Mouse (Mus musculus): ENCODE results near the gene Gmcl1. TPM values are rescaled to one million over a fixed set of nuclear protein-coding genes. Genes with fewer than 3 reads are reported as not detected.

The Gmcl1 gene
- polyA plus RNA-seq, 1 experiment from 2014 or later, result 19.8 TPM

GRCm38 (mm10) chr6:86754105-86754863 is 21.1 kb upstream of the Gmcl1 start:
- Histone ChIP-seq H3K36me3 (ENCODE audit: control insufficient read depth, insufficient read depth, low read length) (peaks cover 18% of the 10 kb centered on the region), H3K4me3 (ENCODE audit: control insufficient read depth in 1 of 2, insufficient read depth in 1 of 2, low read depth in 1 of 2, low read length in 2 of 2) (no peak overlapping the region), H3K27me3 (ENCODE audit: control insufficient read depth, insufficient read depth, low read length) (no peaks in the 10 kb centered on the region), H3K9me3 (ENCODE audit: control insufficient read depth, low read length) (peaks cover 4% of the 10 kb centered on the region; the same call in 1 of the 2 replicates), H3K9ac (ENCODE audit: low read length) (no peak overlapping the region), H3K4me2 (ENCODE audit: low read length) (no peak overlapping the region), H3K27ac (replicated peaks in 1 of 2; ENCODE audit: control insufficient read depth in 1 of 2, insufficient read depth in 1 of 2, low read depth in 2 of 2, low read length in 2 of 2) (no peak overlapping the region), H3K4me1 (ENCODE audit: control insufficient read depth in 2 of 2, insufficient read depth in 2 of 2, low read length in 2 of 2) (no peaks in the 10 kb centered on the region)
- 84% methylated on average over 10 of the region's 10 CpGs for WGBS
- no peak for ATAC-seq (ENCODE audit: insufficient number of reproducible peaks, insufficient read depth, low FRiP score, low read depth)

GRCm38 (mm10) chr6:86752843-86753485 is 19.8 kb upstream of the Gmcl1 start:
- H3K36me3 ChIP-seq (ENCODE audit: control insufficient read depth, insufficient read depth, low read length), result peaks cover 18% of the 10 kb centered on the region
- H3K27me3 ChIP-seq (ENCODE audit: control insufficient read depth, insufficient read depth, low read length), result no peaks in the 10 kb centered on the region
- H3K9me3 ChIP-seq (ENCODE audit: control insufficient read depth, low read length), result peaks cover 4% of the 10 kb centered on the region; the same call in 1 of the 2 replicates
- H3K4me3 ChIP-seq (ENCODE audit: control insufficient read depth in 1 of 2, insufficient read depth in 1 of 2, low read depth in 1 of 2, low read length in 2 of 2), result no peak overlapping the region
- H3K4me1 ChIP-seq (ENCODE audit: control insufficient read depth in 2 of 2, insufficient read depth in 2 of 2, low read length in 2 of 2), result no peaks in the 10 kb centered on the region
- no peak for ATAC-seq (ENCODE audit: insufficient number of reproducible peaks, insufficient read depth, low FRiP score, low read depth)
- no peak overlapping the region for H3K27ac ChIP-seq (replicated peaks in 1 of 2; ENCODE audit: control insufficient read depth in 1 of 2, insufficient read depth in 1 of 2, low read depth in 2 of 2, low read length in 2 of 2)
- no peak overlapping the region for H3K9ac ChIP-seq (ENCODE audit: low read length)
- WGBS, result 69% methylated on average over 5 of the region's 5 CpGs
- no peak overlapping the region for H3K4me2 ChIP-seq (ENCODE audit: low read length)

GRCm38 (mm10) chr6:86750961-86751360 is 17.8 kb upstream of the Gmcl1 start:
- Histone ChIP-seq H3K27me3 (ENCODE audit: control insufficient read depth, insufficient read depth, low read length) (no peaks in the 10 kb centered on the region), H3K9me3 (ENCODE audit: control insufficient read depth, low read length) (peaks cover 4% of the 10 kb centered on the region; the same call in 1 of the 2 replicates), H3K4me1 (ENCODE audit: control insufficient read depth in 2 of 2, insufficient read depth in 2 of 2, low read length in 2 of 2) (no peaks in the 10 kb centered on the region), H3K4me3 (ENCODE audit: control insufficient read depth in 1 of 2, insufficient read depth in 1 of 2, low read depth in 1 of 2, low read length in 2 of 2) (no peak overlapping the region), H3K9ac (ENCODE audit: low read length) (no peak overlapping the region), H3K27ac (replicated peaks in 1 of 2; ENCODE audit: control insufficient read depth in 1 of 2, insufficient read depth in 1 of 2, low read depth in 2 of 2, low read length in 2 of 2) (no peak overlapping the region), H3K4me2 (ENCODE audit: low read length) (no peak overlapping the region), H3K36me3 (ENCODE audit: control insufficient read depth, insufficient read depth, low read length) (peaks cover 12% of the 10 kb centered on the region)
- ATAC-seq (ENCODE audit: insufficient number of reproducible peaks, insufficient read depth, low FRiP score, low read depth), result no peak
- 86% methylated on average over 4 of the region's 4 CpGs for WGBS

- Histone ChIP-seq H3K9ac (ENCODE audit: low read length) (no peak overlapping the region), H3K4me3 (ENCODE audit: control insufficient read depth in 1 of 2, insufficient read depth in 1 of 2, low read depth in 1 of 2, low read length in 2 of 2) (no peak overlapping the region), H3K27ac (replicated peaks in 1 of 2; ENCODE audit: control insufficient read depth in 1 of 2, insufficient read depth in 1 of 2, low read depth in 2 of 2, low read length in 2 of 2) (no peak overlapping the region), H3K36me3 (ENCODE audit: control insufficient read depth, insufficient read depth, low read length) (peaks cover 12% of the 10 kb centered on the region), H3K4me2 (ENCODE audit: low read length) (no peak overlapping the region), H3K4me1 (ENCODE audit: control insufficient read depth in 2 of 2, insufficient read depth in 2 of 2, low read length in 2 of 2) (no peaks in the 10 kb centered on the region), H3K9me3 (ENCODE audit: control insufficient read depth, low read length) (peaks cover 4% of the 10 kb centered on the region; the same call in 1 of the 2 replicates), H3K27me3 (ENCODE audit: control insufficient read depth, insufficient read depth, low read length) (no peaks in the 10 kb centered on the region)
- ATAC-seq (ENCODE audit: insufficient number of reproducible peaks, insufficient read depth, low FRiP score, low read depth), result no peak
- 52% methylated on average over 4 of the region's 4 CpGs for WGBS
Observed at GRCm38 (mm10) chr6:86749817-86750216, 16.6 kb upstream of the Gmcl1 start.

GRCm38 (mm10) chr6:86747171-86747570 is 14.0 kb upstream of the Gmcl1 start:
- no peak for ATAC-seq (ENCODE audit: insufficient number of reproducible peaks, insufficient read depth, low FRiP score, low read depth)
- 0 out of 2 replicates have a peak, but pooled peaks cover 4% of the 10 kb centered on the region for H3K9me3 ChIP-seq (ENCODE audit: control insufficient read depth, low read length)

GRCm38 (mm10) chr6:86740652-86741051 is 7.5 kb upstream of the Gmcl1 start:
- H3K27me3 ChIP-seq (ENCODE audit: control insufficient read depth, insufficient read depth, low read length), result no peaks in the 10 kb centered on the region
- no peak for ATAC-seq (ENCODE audit: insufficient number of reproducible peaks, insufficient read depth, low FRiP score, low read depth)
- WGBS, result 16% methylated on average over 3 of the region's 3 CpGs
- H3K36me3 ChIP-seq (ENCODE audit: control insufficient read depth, insufficient read depth, low read length), result no peaks in the 10 kb centered on the region
- H3K4me3 ChIP-seq (ENCODE audit: control insufficient read depth in 1 of 2, insufficient read depth in 1 of 2, low read depth in 1 of 2, low read length in 2 of 2), result no peak overlapping the region
- H3K9ac ChIP-seq (ENCODE audit: low read length), result no peak overlapping the region
- peaks cover 2 to 3% of the 10 kb centered on the region in 2 experiments; a peak in 2 of 4 replicates for H3K4me1 ChIP-seq (ENCODE audit: control insufficient read depth in 2 of 2, insufficient read depth in 2 of 2, low read length in 2 of 2)
- 0 out of 2 replicates have a peak, but pooled peaks cover 4% of the 10 kb centered on the region for H3K9me3 ChIP-seq (ENCODE audit: control insufficient read depth, low read length)
- no peak overlapping the region for H3K4me2 ChIP-seq (ENCODE audit: low read length)
- no peak overlapping the region for H3K27ac ChIP-seq (replicated peaks in 1 of 2; ENCODE audit: control insufficient read depth in 1 of 2, insufficient read depth in 1 of 2, low read depth in 2 of 2, low read length in 2 of 2)

More at GRCm38 (mm10) chr6:86747171-86747570, 14.0 kb upstream of the Gmcl1 start:
- Histone ChIP-seq H3K4me2 (ENCODE audit: low read length) (no peak overlapping the region), H3K36me3 (ENCODE audit: control insufficient read depth, insufficient read depth, low read length) (0 out of 2 replicates have a peak, but pooled peaks cover 8% of the 10 kb centered on the region), H3K9ac (ENCODE audit: low read length) (no peak overlapping the region), H3K4me3 (ENCODE audit: control insufficient read depth in 1 of 2, insufficient read depth in 1 of 2, low read depth in 1 of 2, low read length in 2 of 2) (no peak overlapping the region), H3K27me3 (ENCODE audit: control insufficient read depth, insufficient read depth, low read length) (no peaks in the 10 kb centered on the region), H3K4me1 (ENCODE audit: control insufficient read depth in 2 of 2, insufficient read depth in 2 of 2, low read length in 2 of 2) (no peaks in the 10 kb centered on the region), H3K27ac (replicated peaks in 1 of 2; ENCODE audit: control insufficient read depth in 1 of 2, insufficient read depth in 1 of 2, low read depth in 2 of 2, low read length in 2 of 2) (no peak overlapping the region)

- Histone ChIP-seq H3K4me1 (ENCODE audit: control insufficient read depth in 2 of 2, insufficient read depth in 2 of 2, low read length in 2 of 2) (peaks cover 2 to 16% of the 10 kb centered on the region in 2 experiments; a peak in 3 of 4 replicates), H3K9me3 (ENCODE audit: control insufficient read depth, low read length) (no peaks in the 10 kb centered on the region), H3K36me3 (ENCODE audit: control insufficient read depth, insufficient read depth, low read length) (no peaks in the 10 kb centered on the region), H3K4me2 (ENCODE audit: low read length) (no peak overlapping the region), H3K4me3 (ENCODE audit: control insufficient read depth in 1 of 2, insufficient read depth in 1 of 2, low read depth in 1 of 2, low read length in 2 of 2) (no peak overlapping the region), H3K27ac (replicated peaks in 1 of 2; ENCODE audit: control insufficient read depth in 1 of 2, insufficient read depth in 1 of 2, low read depth in 2 of 2, low read length in 2 of 2) (no peak overlapping the region), H3K27me3 (ENCODE audit: control insufficient read depth, insufficient read depth, low read length) (no peaks in the 10 kb centered on the region), H3K9ac (ENCODE audit: low read length) (no peak overlapping the region)
- ATAC-seq (ENCODE audit: insufficient number of reproducible peaks, insufficient read depth, low FRiP score, low read depth), result no peak
- WGBS, result 30% methylated on average over 6 of the region's 6 CpGs
Observed at GRCm38 (mm10) chr6:86736830-86737229, 3.6 kb upstream of the Gmcl1 start.
